Mouse (Mus musculus) limb, embryonic 15.5 days (tissue): ENCODE data around the gene Lrmda. TPM values are rescaled to one million over a fixed set of nuclear protein-coding genes. Genes with fewer than 3 reads are reported as not detected.
A peak's percentile ranks its signal among the peaks of the same experiment; 100 is the strongest.

Experiments used
- ATAC-seq: fragments of 200-750 bp; cut with Nextera tagmentation; 2 replicates; pipeline ENCODE4 v1.8.0; 2017; ENCODE audit warnings: low read depth, moderate TSS enrichment; ENCODE audit not compliant: insufficient number of reproducible peaks, low FRiP score, low TSS enrichment
- H3K27ac ChIP-seq: fragments of 300-500 bp; sonication (generic); 2 replicates; pipeline ENCODE4 v1.5.1; 2015; ENCODE audit warnings: moderate library complexity, mild to moderate bottlenecking, inconsistent platforms
- H3K27me3 ChIP-seq: fragments of 300-500 bp; sonication (generic); 2 replicates; pipeline ENCODE4 v1.6.1; 2015; ENCODE audit warnings: inconsistent platforms
- H3K36me3 ChIP-seq: fragments of 300-500 bp; sonication (generic); 2 replicates; pipeline ENCODE4 v1.6.1; 2015; ENCODE audit warnings: inconsistent platforms
- H3K4me1 ChIP-seq: fragments of 300-500 bp; sonication (generic); 2 replicates; pipeline ENCODE4 v1.6.1; 2015; ENCODE audit warnings: inconsistent platforms
- H3K4me2 ChIP-seq: fragments of 300-500 bp; sonication (generic); 2 replicates; pipeline ENCODE4 v1.6.1; 2015; ENCODE audit warnings: mild to moderate bottlenecking, inconsistent platforms
- H3K4me3 ChIP-seq: fragments of 300-500 bp; sonication (generic); 2 replicates; pipeline ENCODE4 v1.5.1; 2015; ENCODE audit warnings: mild to moderate bottlenecking, inconsistent platforms
- H3K9ac ChIP-seq: fragments of 300-500 bp; sonication (generic); 2 replicates; pipeline ENCODE4 v1.6.1; 2015; ENCODE audit warnings: inconsistent platforms
- H3K9me3 ChIP-seq: fragments of 300-500 bp; sonication (generic); 2 replicates; pipeline ENCODE4 v1.6.1; 2016; ENCODE audit warnings: inconsistent platforms
- WGBS: fragments of 180-500 bp; shearing (Covaris S2); methylation state at CpG from one replicate; pipeline ENCODE4 v1.1.7; 2015; 5-methylcytosine and 5-hydroxymethylcytosine counted together
- polyA plus RNA-seq: library from polyadenylated mRNA; unstranded; fragments of >200 nt; fragmentation: Nextera tagmentation; extraction: Ambion mirVana; gene quantifications from 2 replicates; pipeline ENCODE4 v1.2.1, GENCODE M21; 2015

The Lrmda gene
- polyA plus RNA-seq = 0.17 and 0.26 TPM in 2 replicates

DNA sequence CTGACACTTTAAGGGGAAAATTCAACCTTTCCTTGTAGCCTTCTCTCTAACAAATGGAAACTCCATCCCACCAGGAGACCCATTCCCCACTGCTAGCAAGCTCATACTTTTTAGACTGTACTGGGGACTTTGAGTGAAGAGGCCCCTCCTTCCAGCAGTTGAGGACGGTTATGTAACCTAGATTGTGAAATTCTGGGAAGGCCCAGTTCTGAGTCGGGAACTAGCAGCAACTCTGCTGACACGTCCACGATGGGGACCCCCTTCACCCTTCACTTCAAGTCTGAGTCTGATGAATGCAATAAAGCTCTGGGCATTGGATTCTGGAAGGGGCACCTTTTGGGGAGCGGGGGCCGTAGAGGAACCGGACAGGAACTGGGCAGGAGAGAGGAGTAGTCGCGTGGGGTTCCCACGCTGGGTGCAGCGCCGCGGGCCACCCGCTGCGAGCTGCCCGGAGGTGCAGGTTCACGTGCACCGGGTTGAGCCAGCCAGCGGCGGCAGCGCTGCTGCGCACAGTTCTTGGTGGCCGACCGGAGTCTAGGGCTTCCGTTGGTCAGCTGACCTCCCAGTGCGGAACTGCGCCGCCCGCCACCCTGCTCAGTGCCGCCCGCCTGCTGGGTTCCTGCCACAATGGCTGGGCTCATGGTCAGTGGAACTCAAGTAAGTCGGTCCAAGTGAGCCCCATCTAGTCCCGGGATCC, at the start of gene Lrmda:
Gene Lrmda (plus strand): TSS at position 461 of the 697 bp plus-strand sequence.
- peaks cover 8% of the 10 kb centered on the region for H3K4me1 ChIP-seq
- peaks cover 20% of the 10 kb centered on the region; the same call in 1 of the 2 replicates for H3K27me3 ChIP-seq
- WGBS = 4% methylated on average over 33 of the region's 33 CpGs
- H3K9ac ChIP-seq = peak within 1 kb of the TSS; percentile 17; the same call in 1 of the 2 replicates
- peak within 1 kb of the TSS; percentile 85 for H3K4me2 ChIP-seq
- no peak within 1 kb of the TSS; the same call in 1 of the 2 replicates for H3K27ac ChIP-seq
- no peaks in the 10 kb centered on the region for H3K9me3 ChIP-seq
- no peaks in the 10 kb centered on the region for H3K36me3 ChIP-seq
- ATAC-seq = peak; percentile 51; the same call in 1 of the 2 replicates
- H3K4me3 ChIP-seq = peak within 1 kb of the TSS; percentile 42

DNA sequence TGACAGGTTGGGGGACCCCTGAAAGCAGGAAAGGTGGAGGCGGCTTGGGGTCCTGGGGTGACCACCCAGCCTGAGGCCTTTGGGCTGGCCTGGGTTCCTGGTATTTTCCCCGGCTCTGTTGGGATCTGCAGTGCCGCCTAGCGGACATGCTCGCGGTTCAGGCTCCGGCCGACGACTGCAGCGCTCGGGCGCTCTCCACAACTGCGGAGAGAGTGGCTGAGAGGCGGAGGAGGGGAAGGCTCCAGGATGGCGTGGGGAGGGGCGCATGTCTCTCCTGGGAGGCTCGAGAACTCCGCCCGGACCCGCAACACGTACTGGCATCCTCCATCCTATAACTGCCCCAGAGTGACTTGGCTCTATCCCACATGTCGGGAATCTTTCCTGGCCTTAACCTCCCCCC, 38.0 kb upstream of the Lrmda start:
- Histone ChIP-seq H3K27ac (peak overlapping the region; percentile 35; the same call in 1 of the 2 replicates), H3K27me3 (peaks cover 5% of the 10 kb centered on the region; the same call in 1 of the 2 replicates), H3K4me1 (peaks cover 32% of the 10 kb centered on the region), H3K36me3 (0 out of 2 replicates have a peak, but pooled peaks cover 4% of the 10 kb centered on the region), H3K4me3 (peak overlapping the region; percentile 23), H3K9ac (no peak overlapping the region), H3K9me3 (no peaks in the 10 kb centered on the region), H3K4me2 (peak overlapping the region; percentile 59)
- WGBS = 1% methylated on average over 21 of the region's 22 CpGs
- peak; percentile 70 for ATAC-seq

DNA sequence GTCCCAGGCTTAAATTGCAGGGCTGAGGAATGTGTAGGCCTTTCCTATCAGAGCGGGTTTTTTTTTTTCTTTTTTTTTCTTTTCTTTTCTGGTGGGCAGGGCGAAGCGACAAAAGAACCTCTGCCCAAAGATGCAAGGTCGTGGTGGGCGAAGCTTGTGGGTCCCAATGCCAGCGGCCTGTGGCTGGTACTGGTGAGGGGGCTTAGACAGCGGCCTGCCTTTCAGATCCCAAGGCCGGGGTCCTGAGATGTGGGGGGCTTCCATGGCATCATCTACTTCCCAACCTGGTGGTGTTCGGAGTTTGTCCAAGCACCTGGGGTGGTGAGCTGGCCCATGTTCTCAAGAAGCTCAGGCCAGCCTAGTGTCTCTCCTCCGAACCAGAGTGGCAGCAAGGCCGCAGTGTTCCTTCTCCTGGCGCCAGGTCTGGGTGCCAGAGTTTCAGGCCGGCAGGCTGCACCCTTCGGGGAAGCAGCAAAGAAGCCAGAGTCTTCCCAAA, 37.4 kb upstream of the Lrmda start:
- peak overlapping the region; percentile 59 for H3K4me2 ChIP-seq
- peak overlapping the region; percentile 46 for H3K9ac ChIP-seq
- WGBS = 33% methylated on average over 14 of the region's 14 CpGs
- no peak for ATAC-seq
- H3K4me3 ChIP-seq = peak overlapping the region; percentile 39
- H3K27ac ChIP-seq = peak overlapping the region; percentile 78
- peaks cover 32% of the 10 kb centered on the region for H3K4me1 ChIP-seq
- no peaks in the 10 kb centered on the region for H3K9me3 ChIP-seq
- peaks cover 5% of the 10 kb centered on the region; the same call in 1 of the 2 replicates for H3K27me3 ChIP-seq
- 0 out of 2 replicates have a peak, but pooled peaks cover 4% of the 10 kb centered on the region for H3K36me3 ChIP-seq

DNA sequence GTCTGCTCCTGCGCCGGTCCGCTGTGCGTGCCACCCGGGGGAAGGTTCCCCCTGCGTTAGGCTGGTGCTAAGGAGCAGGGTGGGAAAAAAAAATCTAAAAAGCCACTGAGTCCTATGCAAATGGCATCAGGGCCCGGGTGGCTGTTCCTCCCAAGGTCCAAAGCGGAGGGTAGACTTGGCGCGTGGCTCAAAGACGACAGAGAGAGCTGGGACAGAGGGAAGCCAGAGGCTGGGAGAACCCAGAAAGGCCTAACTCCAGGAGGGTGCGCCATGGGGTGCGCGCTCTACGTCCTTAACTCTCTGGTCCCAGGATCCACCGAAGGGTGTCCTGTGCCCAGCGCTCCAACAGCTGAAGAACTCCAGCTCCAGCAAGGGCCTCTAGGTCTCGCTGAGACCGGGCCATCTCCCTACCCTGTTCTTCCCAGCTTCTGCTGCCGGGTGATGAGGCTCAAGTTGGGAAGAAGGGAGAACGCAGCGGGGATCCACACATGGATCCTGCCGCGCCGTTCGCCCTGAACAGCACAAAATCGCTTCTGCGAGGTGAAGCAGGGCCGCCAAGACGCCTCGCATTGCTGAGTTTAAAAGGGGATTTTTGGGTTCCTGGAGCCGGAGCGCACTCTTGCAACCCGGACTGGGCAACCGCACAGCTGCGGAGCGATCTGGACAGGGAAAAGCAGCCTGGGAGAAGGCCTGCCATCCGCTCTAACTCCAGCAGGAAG, 36.8 kb upstream of the Lrmda start:
- Histone ChIP-seq H3K9me3 (no peaks in the 10 kb centered on the region), H3K4me2 (peak overlapping the region; percentile 59), H3K36me3 (0 out of 2 replicates have a peak, but pooled peaks cover 4% of the 10 kb centered on the region), H3K4me3 (peak overlapping the region; percentile 39), H3K27ac (peak overlapping the region; percentile 78), H3K27me3 (peaks cover 5% of the 10 kb centered on the region; the same call in 1 of the 2 replicates), H3K4me1 (peaks cover 32% of the 10 kb centered on the region), H3K9ac (peak overlapping the region; percentile 46)
- 11% methylated on average over 38 of the region's 38 CpGs for WGBS
- no peak for ATAC-seq

DNA sequence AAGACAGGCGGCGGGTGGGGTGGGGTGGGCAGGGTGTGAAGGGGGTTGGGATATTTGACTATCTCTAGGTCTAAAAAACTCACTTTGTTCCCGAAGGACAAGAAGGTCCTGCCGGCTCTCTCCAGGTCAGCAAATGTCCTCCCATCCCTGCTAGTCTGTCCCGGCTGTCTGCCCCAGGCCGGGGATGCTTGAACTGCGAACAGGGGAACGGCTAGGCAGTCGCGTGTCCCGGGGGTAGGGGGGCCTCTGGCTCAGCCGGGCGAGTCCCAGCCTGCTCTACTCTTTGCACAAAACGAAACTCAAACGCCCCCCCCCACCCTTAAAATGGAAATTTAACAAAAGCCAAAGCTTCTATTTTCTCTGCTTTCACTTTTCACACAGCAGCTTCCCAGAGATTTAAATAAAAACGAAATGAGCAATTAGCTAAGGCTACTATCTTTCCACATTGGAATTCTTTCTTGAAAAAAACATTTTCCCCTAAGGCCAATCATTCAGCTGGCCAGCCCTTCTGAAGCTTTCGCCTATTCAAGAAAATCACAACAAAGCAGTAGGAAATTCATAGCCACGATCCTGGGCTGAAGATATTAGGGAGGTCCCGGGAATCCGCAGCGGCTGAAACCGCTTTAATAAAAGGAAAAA, 36.1 kb upstream of the Lrmda start:
- WGBS = 6% methylated on average over 22 of the region's 22 CpGs
- ATAC-seq = no peak
- peaks cover 5% of the 10 kb centered on the region; the same call in 1 of the 2 replicates for H3K27me3 ChIP-seq
- peak overlapping the region; percentile 39 for H3K4me3 ChIP-seq
- H3K9ac ChIP-seq = peak overlapping the region; percentile 46
- peak overlapping the region; percentile 59 for H3K4me2 ChIP-seq
- H3K27ac ChIP-seq = peak overlapping the region; percentile 78
- 0 out of 2 replicates have a peak, but pooled peaks cover 4% of the 10 kb centered on the region for H3K36me3 ChIP-seq
- H3K9me3 ChIP-seq = no peaks in the 10 kb centered on the region
- peaks cover 32% of the 10 kb centered on the region for H3K4me1 ChIP-seq

DNA sequence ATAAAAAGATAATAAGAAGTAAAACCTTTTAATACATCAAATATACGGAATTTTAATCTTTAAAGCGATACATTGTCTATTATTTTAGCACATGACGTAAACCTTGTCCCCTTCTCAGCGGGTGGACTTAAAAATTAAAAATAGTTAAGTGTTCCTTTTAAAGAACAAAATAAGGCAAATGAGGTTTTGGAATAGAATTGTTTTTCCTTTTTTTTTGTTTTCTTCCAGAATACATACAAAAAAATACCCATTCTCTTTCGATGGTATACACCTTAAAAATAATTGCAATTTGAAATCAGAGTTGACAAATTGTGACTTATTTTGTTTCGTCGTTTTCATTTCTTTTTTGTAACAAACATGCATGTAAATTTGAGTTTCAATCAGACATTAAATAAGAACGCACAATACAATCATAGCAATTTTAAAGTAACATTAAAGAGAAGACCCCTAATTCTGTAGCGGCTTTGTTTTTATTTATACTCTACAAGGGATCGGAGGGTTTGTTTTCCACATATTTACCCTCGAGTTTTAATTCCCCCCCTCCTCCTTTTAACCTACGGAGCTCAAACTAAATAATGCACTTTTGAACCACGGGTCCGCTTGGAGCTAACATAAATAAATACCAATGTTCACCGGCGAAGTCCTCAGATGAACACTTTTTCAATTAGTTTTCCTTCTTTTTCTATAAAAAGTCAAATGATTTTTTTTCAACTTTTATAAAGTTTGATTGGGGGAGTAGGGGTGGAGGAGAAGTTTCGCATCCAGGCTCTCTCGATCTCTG, 35.4 kb upstream of the Lrmda start:
- peaks cover 39% of the 10 kb centered on the region for H3K4me1 ChIP-seq
- no peak for ATAC-seq
- H3K4me2 ChIP-seq = peak overlapping the region; percentile 77
- 0 out of 2 replicates have a peak, but pooled peaks cover 4% of the 10 kb centered on the region for H3K36me3 ChIP-seq
- no peaks in the 10 kb centered on the region for H3K9me3 ChIP-seq
- peak overlapping the region; percentile 99 for H3K27ac ChIP-seq
- WGBS = 16% methylated on average over 18 of the region's 18 CpGs
- peak overlapping the region; percentile 83 for H3K4me3 ChIP-seq
- H3K27me3 ChIP-seq = peaks cover 5% of the 10 kb centered on the region; the same call in 1 of the 2 replicates
- H3K9ac ChIP-seq = peak overlapping the region; percentile 86; the same call in 1 of the 2 replicates

DNA sequence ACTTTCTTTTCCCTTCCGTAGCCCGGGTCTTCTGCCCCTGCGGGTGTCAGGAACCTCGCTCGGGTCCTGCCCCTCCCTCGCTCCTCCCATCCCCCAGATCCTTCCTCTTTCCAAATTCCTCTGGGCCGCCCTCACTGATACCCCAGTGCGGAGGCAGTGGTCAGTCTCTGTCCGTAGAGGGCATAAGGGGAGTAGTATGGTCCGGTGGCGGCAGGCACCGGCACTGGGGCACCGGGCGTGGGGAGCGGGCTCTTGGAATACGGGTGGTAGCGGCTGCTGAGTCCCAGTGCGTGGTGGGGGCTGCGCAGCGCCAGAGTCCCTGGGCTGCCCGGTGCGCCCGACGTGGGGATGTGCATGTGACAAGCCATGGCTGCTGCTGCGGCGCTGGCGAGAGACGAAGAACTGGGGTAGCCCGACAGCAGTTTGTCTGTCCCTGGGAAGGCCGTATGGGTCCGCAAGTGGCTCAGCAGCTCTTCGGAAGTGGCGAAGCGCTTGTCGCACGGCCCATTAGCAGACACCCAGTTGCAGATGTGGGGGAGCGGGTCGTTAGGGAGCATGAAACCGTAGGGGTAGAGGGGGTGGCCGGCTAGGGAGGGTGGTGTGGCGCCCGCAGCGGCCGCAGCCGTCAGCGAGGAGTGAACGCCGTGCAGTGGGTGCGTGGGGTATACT, 34.6 kb upstream of the Lrmda start:
- peak overlapping the region; percentile 99 for H3K27ac ChIP-seq
- peak overlapping the region; percentile 83 for H3K4me3 ChIP-seq
- peaks cover 5% of the 10 kb centered on the region; the same call in 1 of the 2 replicates for H3K27me3 ChIP-seq
- ATAC-seq = no peak
- H3K36me3 ChIP-seq = 0 out of 2 replicates have a peak, but pooled peaks cover 4% of the 10 kb centered on the region
- 6% methylated on average over 49 of the region's 49 CpGs for WGBS
- no peaks in the 10 kb centered on the region for H3K9me3 ChIP-seq
- peak overlapping the region; percentile 77 for H3K4me2 ChIP-seq
- H3K4me1 ChIP-seq = peaks cover 47% of the 10 kb centered on the region
- H3K9ac ChIP-seq = peak overlapping the region; percentile 86

DNA sequence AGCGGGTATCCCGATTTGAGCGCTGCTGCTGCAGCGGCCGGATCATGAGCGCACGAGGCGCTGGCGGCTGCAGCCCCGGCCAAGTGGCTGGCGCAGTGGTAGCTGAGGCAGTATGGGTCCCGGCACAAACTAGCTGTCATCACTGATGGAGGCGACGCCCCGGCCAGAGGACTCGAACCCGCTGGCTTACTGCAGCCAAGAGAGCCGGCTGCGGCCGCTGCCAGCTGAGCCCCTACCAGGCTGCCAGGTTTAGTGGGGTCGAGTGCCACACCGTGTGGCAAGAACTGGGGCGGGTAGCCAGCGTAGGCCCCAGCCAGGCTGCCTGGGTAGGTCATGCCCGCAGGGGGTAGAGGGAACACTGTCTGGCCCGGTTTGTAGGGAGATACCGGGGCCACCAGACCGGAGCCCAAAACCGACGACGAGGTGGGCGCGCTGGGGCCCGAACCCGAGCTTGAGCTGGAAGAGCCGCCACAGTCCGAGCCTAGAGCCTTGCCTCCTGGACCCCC, 34.0 kb upstream of the Lrmda start:
- peaks cover 50% of the 10 kb centered on the region for H3K4me1 ChIP-seq
- H3K9ac ChIP-seq = peak overlapping the region; percentile 86
- H3K36me3 ChIP-seq = 0 out of 2 replicates have a peak, but pooled peaks cover 4% of the 10 kb centered on the region
- H3K4me3 ChIP-seq = peak overlapping the region; percentile 83
- H3K4me2 ChIP-seq = peak overlapping the region; percentile 77
- peaks cover 9% of the 10 kb centered on the region; the same call in 1 of the 2 replicates for H3K27me3 ChIP-seq
- H3K27ac ChIP-seq = peak overlapping the region; percentile 99
- WGBS = 3% methylated on average over 37 of the region's 37 CpGs
- ATAC-seq = no peak
- no peaks in the 10 kb centered on the region for H3K9me3 ChIP-seq

DNA sequence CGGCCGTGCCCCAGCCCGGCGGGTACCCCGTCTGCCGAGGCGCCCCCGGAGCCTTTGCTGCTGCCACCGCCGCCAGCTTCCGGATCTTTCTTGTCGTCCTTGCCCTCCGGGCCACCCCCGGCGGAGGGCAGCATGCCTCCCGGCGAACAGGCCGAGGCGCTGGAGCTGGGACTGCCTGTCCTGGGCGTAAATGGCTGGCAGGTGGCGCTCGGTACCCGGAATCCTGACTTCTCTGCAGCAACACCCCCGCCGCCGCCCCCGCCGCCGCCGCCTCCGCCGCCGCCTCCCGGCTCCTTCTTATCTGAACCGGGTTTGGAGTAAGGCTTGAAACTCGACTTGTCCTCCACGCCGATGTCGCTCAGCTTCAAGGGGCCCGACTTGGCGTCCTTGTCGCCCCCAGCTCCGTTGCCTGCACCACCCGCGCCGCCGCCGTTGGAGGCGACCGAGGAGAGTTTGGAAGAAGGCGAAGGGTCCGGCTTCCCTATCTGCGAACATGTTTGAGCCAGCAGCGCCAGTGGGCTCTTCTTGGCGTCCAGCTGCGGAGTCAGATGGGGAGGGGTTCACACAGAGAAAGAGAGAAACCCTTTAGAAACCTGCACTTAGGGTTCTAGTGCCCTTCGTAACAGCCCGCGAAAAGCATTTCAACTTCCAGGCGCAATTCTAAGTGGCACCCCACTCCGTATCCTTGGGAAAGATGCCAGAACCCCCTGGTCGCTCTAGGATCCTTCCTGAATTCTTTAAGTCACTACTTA, 33.4 kb upstream of the Lrmda start:
- Histone ChIP-seq H3K27ac (peak overlapping the region; percentile 99), H3K4me1 (peaks cover 54% of the 10 kb centered on the region), H3K4me2 (peak overlapping the region; percentile 77), H3K27me3 (peaks cover 9% of the 10 kb centered on the region; the same call in 1 of the 2 replicates), H3K9ac (peak overlapping the region; percentile 86), H3K9me3 (no peaks in the 10 kb centered on the region), H3K36me3 (0 out of 2 replicates have a peak, but pooled peaks cover 4% of the 10 kb centered on the region), H3K4me3 (peak overlapping the region; percentile 83)
- WGBS = under 1% methylated on average over 62 of the region's 62 CpGs
- no peak for ATAC-seq
